Mouse (Mus musculus) limb, embryonic 14.5 days (tissue): ENCODE data around the gene Ugt1a7c. TPM values are rescaled to one million over a fixed set of nuclear protein-coding genes. Genes with fewer than 3 reads are reported as not detected.
A peak's percentile ranks its signal among the peaks of the same experiment; 100 is the strongest.
"Not testable (repeated sequence)": the region's sequence is repeated elsewhere in the genome, so short reads cannot be mapped to it uniquely, and the experiment has no call there.

Source experiments
- ATAC-seq: fragments of 200-750 bp; cut with Nextera tagmentation; 2 replicates; pipeline ENCODE4 v1.8.0; 2017; ENCODE audit warnings: low read depth, moderate number of reproducible peaks, moderate TSS enrichment; ENCODE audit not compliant: low FRiP score
- DNase-seq: peaks from one replicate; pipeline ENCODE4 v3.0.0-alpha.2; 2015; ENCODE audit warnings: low spot score
- H3K27ac ChIP-seq: fragments of 300-500 bp; sonication (generic); replicated peaks from 2 replicates; pipeline ENCODE4 v1.5.1; 2014; ENCODE audit warnings: low read depth, mild to moderate bottlenecking, low read length, moderate library complexity, mixed read lengths
- H3K27me3 ChIP-seq: fragments of 300-500 bp; sonication (generic); 2 replicates; pipeline ENCODE4 v1.6.1; 2014; ENCODE audit warnings: low read length, mixed read lengths; ENCODE audit not compliant: control insufficient read depth, insufficient read depth
- H3K36me3 ChIP-seq: fragments of 300-500 bp; sonication (generic); 2 replicates; pipeline ENCODE4 v1.6.1; 2014; ENCODE audit warnings: mild to moderate bottlenecking, low read length, moderate library complexity, mixed read lengths; ENCODE audit not compliant: control insufficient read depth, insufficient read depth
- H3K4me1 ChIP-seq: fragments of 300-500 bp; sonication (generic); 2 replicates; pipeline ENCODE4 v1.6.1; 2014; ENCODE audit warnings: antibody characterized with exemption, low read length, mixed read lengths; ENCODE audit not compliant: control insufficient read depth, insufficient read depth
- H3K4me2 ChIP-seq: fragments of 300-500 bp; sonication (generic); replicated peaks from 2 replicates; pipeline ENCODE4 v1.6.1; 2014; ENCODE audit warnings: low read depth, mild to moderate bottlenecking, low read length, moderate library complexity; ENCODE audit not compliant: severe bottlenecking
- H3K4me3 ChIP-seq: fragments of 300-500 bp; sonication (generic); replicated peaks from 2 replicates; pipeline ENCODE4 v1.5.1; 2014; ENCODE audit warnings: low read length
- H3K9ac ChIP-seq: fragments of 300-500 bp; sonication (generic); 2 replicates; pipeline ENCODE4 v1.6.1; 2014; ENCODE audit warnings: mild to moderate bottlenecking, low read depth, low read length, moderate library complexity; ENCODE audit not compliant: severe bottlenecking
- H3K9me3 ChIP-seq: fragments of 300-500 bp; sonication (generic); 2 replicates; pipeline ENCODE4 v1.6.1; 2016; ENCODE audit warnings: low read length; ENCODE audit not compliant: control insufficient read depth
- POLR2A ChIP-seq: fragments of 200-500 bp; IDR thresholded peaks from 2 replicates; pipeline ENCODE4 v1.8.0; 2012; ENCODE audit warnings: inconsistent platforms, mild to moderate bottlenecking, moderate library complexity, borderline replicate concordance; ENCODE audit not compliant: insufficient read depth, insufficient read length; ENCODE audit errors: extremely low read depth
- WGBS: fragments of 180-500 bp; shearing (Covaris S2); extraction: QIAGEN DNeasy Blood & Tissue Kit; methylation state at CpG from one replicate; pipeline ENCODE4 v1.1.7; 2014; 5-methylcytosine and 5-hydroxymethylcytosine counted together
- polyA plus RNA-seq, 2 experiments: library from polyadenylated mRNA; depleted of rRNA in 1 of 2; stranded (reverse) in 1 of 2; unstranded in 1 of 2; fragments of >200 nt; fragmentation: Nextera tagmentation in 1 of 2; extraction: Ambion mirVana in 1 of 2; gene quantifications; 2 replicates each; pipeline versions ENCODE4 v1.2.1 to v1.2.3; 2012 to 2014

Gene Ugt1a7c
- polyA plus RNA-seq, 2 experiments: 2.2 to 2.6 TPM

GRCm38 (mm10) chr1:88136646-88137045, 41.8 kb downstream of the Ugt1a7c start:
- no peak for TF ChIP-seq POLR2A
- no peak for ATAC-seq
- WGBS: 74% methylated on average over 2 of the region's 2 CpGs

GRCm38 (mm10) chr1:88137264-88137663, 42.4 kb downstream of the Ugt1a7c start:
- H3K4me3 ChIP-seq: no peak overlapping the region
- no peaks in the 10 kb centered on the region for H3K27me3 ChIP-seq
- TF ChIP-seq POLR2A: no peak
- H3K36me3 ChIP-seq: no peaks in the 10 kb centered on the region
- no peaks in the 10 kb centered on the region for H3K9me3 ChIP-seq
- H3K4me1 ChIP-seq: 0 out of 2 replicates have a peak, but pooled peaks cover 4% of the 10 kb centered on the region
- H3K9ac ChIP-seq: no peak overlapping the region
- WGBS: 85% methylated on average over 3 of the region's 3 CpGs
- no peak overlapping the region for H3K27ac ChIP-seq
- no peak overlapping the region for H3K4me2 ChIP-seq
- DNase-seq (no peak), ATAC-seq (no peak)

More at GRCm38 (mm10) chr1:88136646-88137045, 41.8 kb downstream of the Ugt1a7c start:
- H3K4me1 ChIP-seq: 0 out of 2 replicates have a peak, but pooled peaks cover 4% of the 10 kb centered on the region
- no peak overlapping the region for H3K4me3 ChIP-seq
- no peak overlapping the region for H3K9ac ChIP-seq
- H3K27ac ChIP-seq: no peak overlapping the region
- no peaks in the 10 kb centered on the region for H3K36me3 ChIP-seq
- no peak for DNase-seq
- no peak overlapping the region for H3K4me2 ChIP-seq
- no peaks in the 10 kb centered on the region for H3K9me3 ChIP-seq
- H3K27me3 ChIP-seq: no peaks in the 10 kb centered on the region

GRCm38 (mm10) chr1:88138145-88138544, 43.3 kb downstream of the Ugt1a7c start:
- Histone ChIP-seq H3K9me3 (no peaks in the 10 kb centered on the region), H3K36me3 (no peaks in the 10 kb centered on the region), H3K9ac (no peak overlapping the region), H3K4me1 (0 out of 2 replicates have a peak, but pooled peaks cover 4% of the 10 kb centered on the region), H3K27ac (no peak overlapping the region), H3K27me3 (no peaks in the 10 kb centered on the region), H3K4me2 (no peak overlapping the region), H3K4me3 (no peak overlapping the region)
- WGBS: 85% methylated on average over 1 of the region's 1 CpGs
- ATAC-seq (no peak), DNase-seq (no peak)
- TF ChIP-seq POLR2A: no peak

- not testable (repeated sequence) for H3K4me2 ChIP-seq, H3K9me3 ChIP-seq, H3K4me3 ChIP-seq, H3K4me1 ChIP-seq, H3K9ac ChIP-seq, DNase-seq, H3K27ac ChIP-seq, ATAC-seq, H3K27me3 ChIP-seq, H3K36me3 ChIP-seq
- WGBS: 57% methylated on average over 1 of the region's 1 CpGs
Observed at GRCm38 (mm10) chr1:88140492-88140891, 45.6 kb downstream of the Ugt1a7c start.

GRCm38 (mm10) chr1:88143966-88144675, 49.3 kb downstream of the Ugt1a7c start:
- H3K36me3 ChIP-seq, ATAC-seq, H3K4me2 ChIP-seq, H3K9me3 ChIP-seq, H3K4me3 ChIP-seq, H3K4me1 ChIP-seq, H3K9ac ChIP-seq, H3K27me3 ChIP-seq, H3K27ac ChIP-seq: not testable (repeated sequence)
- WGBS: 1% methylated on average over 5 of the region's 5 CpGs
- peak; percentile 42 for DNase-seq

GRCm38 (mm10) chr1:88145278-88145677, 50.4 kb downstream of the Ugt1a7c start:
- not testable (repeated sequence) for H3K4me2 ChIP-seq, ATAC-seq, H3K36me3 ChIP-seq, DNase-seq, H3K4me1 ChIP-seq, H3K9me3 ChIP-seq, H3K27ac ChIP-seq, H3K27me3 ChIP-seq, H3K4me3 ChIP-seq, H3K9ac ChIP-seq
- WGBS: 56% methylated on average over 2 of the region's 2 CpGs

- not testable (repeated sequence) for DNase-seq, H3K4me2 ChIP-seq, H3K9me3 ChIP-seq, H3K36me3 ChIP-seq, H3K4me3 ChIP-seq, H3K27ac ChIP-seq, ATAC-seq, H3K4me1 ChIP-seq, H3K27me3 ChIP-seq, H3K9ac ChIP-seq
- 81% methylated on average over 2 of the region's 2 CpGs for WGBS
Observed at GRCm38 (mm10) chr1:88150133-88150532, 55.3 kb downstream of the Ugt1a7c start.
